ENCODE assay signal across 29 mouse cellular contexts in the genomic region with DNA sequence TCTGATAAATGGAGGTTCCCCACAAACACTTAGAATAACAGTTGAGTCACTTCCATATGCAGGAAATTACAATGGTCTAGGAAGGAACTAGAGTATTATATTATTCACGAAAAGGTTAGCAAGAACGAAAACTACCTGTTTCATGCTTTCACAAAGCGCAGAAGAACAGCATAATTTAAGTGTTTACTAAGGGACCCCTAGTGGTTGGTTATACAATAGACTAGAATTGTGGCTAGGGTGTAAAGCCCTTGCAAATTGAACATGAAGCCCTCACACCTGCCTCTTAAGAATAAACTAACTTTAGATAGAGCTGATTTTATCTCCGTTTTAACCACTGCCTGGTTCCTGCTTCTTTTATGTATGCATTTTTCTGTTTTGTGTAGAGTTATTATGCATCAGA. TPM values are rescaled to one million over a fixed set of nuclear protein-coding genes. Genes with fewer than 3 reads are reported as not detected.
DNase-seq lines count a peak whose midpoint lies in the region; ATAC-seq and TF ChIP-seq lines count a peak whose summit lies in the region.
"Had no signal": no experiment of that assay in that cellular context is flagged by ENCODE, and none has a peak within 500 bp of the region (broad histone marks: within the 10 kb centered on the region; RNA-seq: fewer than 3 reads in every experiment).

No protein-coding gene starts in this region.

- TF ChIP-seq POLR2A in kidney, adult 2 months (IDR thresholded peaks at IDR 0.05; ENCODE audit: low read depth, low read length), result no peak
- no peak for TF ChIP-seq POLR2A in lung, adult 2 months (IDR thresholded peaks at IDR 0.05; ENCODE audit: borderline replicate concordance, extremely low read depth, low read depth, low read length)

- H3K4me2 ChIP-seq in kidney, embryonic 16.5 days (replicated peaks; ENCODE audit: low read depth, low read length), result no peak overlapping the region
- H3K4me2 ChIP-seq in lung, postnatal 0 days (replicated peaks; ENCODE audit: low read depth, low read length), result no peak overlapping the region
- no peak overlapping the region for H3K4me2 ChIP-seq in intestine, embryonic 16.5 days (ENCODE audit: low read depth, low read length)
- no peak overlapping the region for H3K4me2 ChIP-seq in forebrain, embryonic 15.5 days (replicated peaks)
- H3K4me2 ChIP-seq: embryonic facial prominence, embryonic 13.5 days; forebrain, embryonic 12.5 days; heart, embryonic 11.5 days; hindbrain, embryonic 12.5 days; liver, embryonic 15.5 days; midbrain, embryonic 11.5 days had no signal

- H3K27me3 ChIP-seq in kidney, adult 2 months (replicated peaks; ENCODE audit: control insufficient read depth, insufficient read depth, low read length), result no peaks in the 10 kb centered on the region
- no peaks in the 10 kb centered on the region for H3K27me3 ChIP-seq in kidney, embryonic 16.5 days (ENCODE audit: insufficient read depth, low read length)
- no peaks in the 10 kb centered on the region for H3K27me3 ChIP-seq in lung, postnatal 0 days (replicated peaks; ENCODE audit: insufficient read depth, low read length)
- H3K27me3 ChIP-seq in Patski, result no peaks in the 10 kb centered on the region
- H3K27me3 ChIP-seq in intestine, embryonic 16.5 days (replicated peaks; ENCODE audit: control insufficient read depth, insufficient read depth, low read length), result no peaks in the 10 kb centered on the region
- no peaks in the 10 kb centered on the region for H3K27me3 ChIP-seq in forebrain, embryonic 15.5 days
- H3K27me3 ChIP-seq: embryonic facial prominence, embryonic 13.5 days; forebrain, embryonic 12.5 days; hindbrain, embryonic 12.5 days; liver, embryonic 15.5 days had no signal

- H3K36me3 ChIP-seq in kidney, adult 2 months (ENCODE audit: control insufficient read depth, insufficient read depth, low read length), result no peaks in the 10 kb centered on the region
- H3K36me3 ChIP-seq in kidney, embryonic 16.5 days (ENCODE audit: insufficient read depth, low read length), result 0 out of 2 replicates have a peak, but pooled peaks cover 5% of the 10 kb centered on the region
- H3K36me3 ChIP-seq in lung, postnatal 0 days (ENCODE audit: insufficient read depth, low read length), result no peaks in the 10 kb centered on the region
- no peaks in the 10 kb centered on the region for H3K36me3 ChIP-seq in intestine, embryonic 16.5 days (ENCODE audit: control insufficient read depth, insufficient read depth, low read length)
- H3K36me3 ChIP-seq in forebrain, embryonic 15.5 days, result no peaks in the 10 kb centered on the region
- H3K36me3 ChIP-seq: embryonic facial prominence, embryonic 13.5 days; forebrain, embryonic 12.5 days; hindbrain, embryonic 12.5 days; limb, embryonic 10.5 days; liver, embryonic 15.5 days had no signal

- WGBS in kidney, adult 2 months, result 85% methylated on average over 4 of the region's 4 CpGs
- 88% methylated on average over 4 of the region's 4 CpGs for WGBS in kidney, embryonic 16.5 days
- 77% methylated on average over 4 of the region's 4 CpGs for WGBS in lung, postnatal 0 days
- WGBS in lung, adult 2 months, result 70% methylated on average over 4 of the region's 4 CpGs
- WGBS in intestine, embryonic 16.5 days, result 83% methylated on average over 4 of the region's 4 CpGs
- 83% methylated on average over 4 of the region's 4 CpGs for WGBS in forebrain, embryonic 15.5 days

- no peak overlapping the region for H3K4me3 ChIP-seq in kidney, adult 2 months (ENCODE audit: insufficient read depth, low read depth, low read length)
- H3K4me3 ChIP-seq in kidney, embryonic 16.5 days (ENCODE audit: low read length), result no peak overlapping the region
- H3K4me3 ChIP-seq in lung, postnatal 0 days (ENCODE audit: low read depth, low read length), result no peak overlapping the region
- H3K4me3 ChIP-seq in lung, adult 2 months (replicated peaks; ENCODE audit: extremely low read depth, low read depth, low read length), result no peak overlapping the region
- H3K4me3 ChIP-seq in intestine, embryonic 16.5 days (ENCODE audit: low read length), result no peak overlapping the region
- no peak overlapping the region for H3K4me3 ChIP-seq in forebrain, embryonic 15.5 days
- H3K4me3 ChIP-seq: embryonic facial prominence, embryonic 13.5 days; erythroblast, embryonic 14.5 days; forebrain, embryonic 12.5 days; gastrocnemius, adult 2 months; hindbrain, embryonic 12.5 days; limb, embryonic 10.5 days; liver, embryonic 15.5 days had no signal

- H3K4me1 ChIP-seq in kidney, adult 2 months (ENCODE audit: control insufficient read depth, insufficient read depth, low read length), result no peaks in the 10 kb centered on the region
- H3K4me1 ChIP-seq in kidney, embryonic 16.5 days (ENCODE audit: insufficient read depth, low read length), result no peaks in the 10 kb centered on the region
- H3K4me1 ChIP-seq in lung, postnatal 0 days (ENCODE audit: insufficient read depth, low read depth, low read length), result no peaks in the 10 kb centered on the region
- H3K4me1 ChIP-seq in lung, adult 2 months (ENCODE audit: control insufficient read depth, insufficient read depth, low read length), result no peaks in the 10 kb centered on the region
- no peaks in the 10 kb centered on the region for H3K4me1 ChIP-seq in intestine, embryonic 16.5 days (ENCODE audit: control insufficient read depth, insufficient read depth, low read length)
- H3K4me1 ChIP-seq in forebrain, embryonic 15.5 days, result no peaks in the 10 kb centered on the region
- H3K4me1 ChIP-seq: embryonic facial prominence, embryonic 13.5 days; forebrain, embryonic 12.5 days; hindbrain, embryonic 12.5 days; limb, embryonic 10.5 days; liver, embryonic 15.5 days had no signal

- peaks cover 15% of the 10 kb centered on the region for H3K9me3 ChIP-seq in kidney, embryonic 16.5 days (ENCODE audit: low read length)
- no peaks in the 10 kb centered on the region for H3K9me3 ChIP-seq in lung, postnatal 0 days (ENCODE audit: low read length)
- no peaks in the 10 kb centered on the region for H3K9me3 ChIP-seq in intestine, embryonic 16.5 days (ENCODE audit: control insufficient read depth, low read length)
- no peaks in the 10 kb centered on the region for H3K9me3 ChIP-seq in forebrain, embryonic 15.5 days
- H3K9me3 ChIP-seq: liver, embryonic 15.5 days had no signal

- no peak overlapping the region for H3K27ac ChIP-seq in kidney, adult 2 months (ENCODE audit: insufficient read depth, low read depth, low read length)
- no peak overlapping the region for H3K27ac ChIP-seq in kidney, embryonic 16.5 days (ENCODE audit: low read length)
- H3K27ac ChIP-seq in lung, postnatal 0 days (ENCODE audit: low read length), result no peak overlapping the region
- H3K27ac ChIP-seq in intestine, embryonic 16.5 days (ENCODE audit: low read length), result no peak overlapping the region
- no peak overlapping the region for H3K27ac ChIP-seq in forebrain, embryonic 15.5 days (replicated peaks)
- H3K27ac ChIP-seq: embryonic facial prominence, embryonic 13.5 days; forebrain, embryonic 12.5 days; gastrocnemius, adult 2 months; hindbrain, embryonic 12.5 days; limb, embryonic 10.5 days; liver, embryonic 15.5 days had no signal

- POLR2A ChIA-PET in Patski (lab: Charles Lee), result no interaction called here

- CTCF ChIA-PET in Patski (lab: Charles Lee), result interaction anchor here (1.2 kb wide), 1 partner anchor 16 kb away, joined by 3 read pairs; no protein-coding TSS in a partner anchor

- TF ChIP-seq EP300 in lung, postnatal 0 days (IDR thresholded peaks at IDR 0.05), result no peak

- ATAC-seq in kidney, embryonic 16.5 days (ENCODE audit: low FRiP score, low TSS enrichment), result no peak
- ATAC-seq in lung, postnatal 0 days, result no peak
- ATAC-seq in Patski, result no peak
- no peak for ATAC-seq in intestine, embryonic 16.5 days
- ATAC-seq in forebrain, embryonic 15.5 days (replicated peaks), result no peak
- ATAC-seq: activated CD4-positive, CD25-positive, alpha-beta regulatory T cell, adult 4 months had no signal

- no peak for TF ChIP-seq CTCF in kidney, adult 2 months (conservative IDR thresholded peaks at IDR 0.05; ENCODE audit: insufficient read depth, insufficient read length, low read depth, low read length)
- no peak for TF ChIP-seq CTCF in lung, postnatal 0 days (IDR thresholded peaks at IDR 0.05)
- TF ChIP-seq CTCF in lung, adult 2 months (IDR thresholded peaks at IDR 0.05; ENCODE audit: insufficient read depth, low read length), result no peak
- TF ChIP-seq CTCF in Patski (IDR thresholded peaks at IDR 0.05), result peak; percentile 27

- DNase-seq in kidney, adult 2 months, result peak; percentile 7
- peak; percentile 1 for DNase-seq in lung, postnatal 0 days (ENCODE audit: low spot score)
- DNase-seq in lung, adult 2 months, result no peak
- DNase-seq in Patski (ENCODE audit: low read depth, low spot score), result no peak
- DNase-seq: adrenal gland, adult 8-10 months; cerebellum, adult 18-20 months; cerebellum, postnatal 25 days; embryo, embryonic 11 days; gastrocnemius, adult 2 months; kidney, adult 18-20 months; kidney, postnatal 4 days; layer of hippocampus, adult 9-11 months; liver; lung, postnatal 10 days had no signal

- no peak overlapping the region for H3K9ac ChIP-seq in kidney, embryonic 16.5 days (replicated peaks; ENCODE audit: low read length)
- no peak overlapping the region for H3K9ac ChIP-seq in lung, postnatal 0 days (replicated peaks; ENCODE audit: low read depth)
- H3K9ac ChIP-seq in intestine, embryonic 16.5 days (ENCODE audit: low read depth, low read length), result no peak overlapping the region
- no peak overlapping the region for H3K9ac ChIP-seq in forebrain, embryonic 15.5 days (replicated peaks)
- H3K9ac ChIP-seq: embryonic facial prominence, embryonic 13.5 days; forebrain, embryonic 12.5 days; hindbrain, embryonic 12.5 days; liver, embryonic 15.5 days had no signal

- in situ Hi-C loops in Patski (cut with MboI; ENCODE audit: low pct_unique_long_range_greater_than_20kb), result no loop called here

RNA-seq across cellular contexts. Expression of a gene that starts 29.4 kb away (rescaled TPM):
- 0.65 and 1.1 TPM in 2 replicates for polyA plus RNA-seq in kidney, adult 2 months (2012; rRNA removed)
- not detected in 2 replicates for polyA plus RNA-seq in kidney, embryonic 16.5 days (2015; fragmentation: Nextera tagmentation; extraction: Ambion mirVana)
- 21.0 and 22.3 TPM in 2 replicates for polyA plus RNA-seq in lung, postnatal 0 days (2015; fragmentation: Nextera tagmentation; extraction: Ambion mirVana)
- 17.3 and 24.6 TPM in 2 replicates for polyA plus RNA-seq in lung, adult 2 months (2012; rRNA removed)
- 0.03 TPM for polyA plus RNA-seq in Patski (2021)
- polyA plus RNA-seq in intestine, embryonic 16.5 days (2015; fragmentation: Nextera tagmentation; extraction: Ambion mirVana), result 0.16 and 0.24 TPM in 2 replicates
- polyA plus RNA-seq in forebrain, embryonic 15.5 days (2015; fragmentation: Nextera tagmentation; extraction: Ambion mirVana), result not detected in 2 replicates
- polyA plus RNA-seq: activated CD4-positive, CD25-positive, alpha-beta regulatory T cell, adult 4 months; embryonic facial prominence, embryonic 13.5 days; erythroblast, embryonic 14.5 days; forebrain, embryonic 12.5 days; frontal cortex, adult 2 months; heart, embryonic 11.5 days; heart, postnatal 0 days; hindbrain, embryonic 12.5 days; limb, embryonic 10.5 days; midbrain, embryonic 11.5 days; thymus, postnatal 0 days had no signal

Comparison
In these comparisons a context has a peak if more than half of its experiments do, and no peak if none do; other contexts are left out.
1. DNase-seq: peak in kidney, adult 2 months (single experiment) and lung, postnatal 0 days (single experiment); none in lung, adult 2 months (single experiment) and Patski (single experiment).